Mouse (Mus musculus) lung, embryonic 14.5 days (tissue): Measurements from ENCODE around the gene Nphp1. TPM values are rescaled to one million over a fixed set of nuclear protein-coding genes. Genes with fewer than 3 reads are reported as not detected.

ENCODE experiments used
- ATAC-seq: fragments of 200-750 bp; cut with Nextera tagmentation; 2 replicates; pipeline ENCODE4 v1.8.0; 2017; ENCODE audit warnings: mild to moderate bottlenecking, moderate TSS enrichment, moderate library complexity; ENCODE audit not compliant: insufficient read depth
- DNase-seq: peaks from one replicate; pipeline ENCODE4 v3.0.0-alpha.2; 2015
- H3K27ac ChIP-seq: fragments of 300-500 bp; sonication (generic); 2 replicates; pipeline ENCODE4 v1.5.1; 2014; ENCODE audit warnings: low read depth, mild to moderate bottlenecking, moderate library complexity
- H3K27me3 ChIP-seq: fragments of 300-500 bp; sonication (generic); 2 replicates; pipeline ENCODE4 v1.6.1; 2014; ENCODE audit warnings: low read length, control low read depth; ENCODE audit not compliant: insufficient read depth
- H3K36me3 ChIP-seq: fragments of 300-500 bp; sonication (generic); 2 replicates; pipeline ENCODE4 v1.6.1; 2014; ENCODE audit warnings: control low read depth; ENCODE audit not compliant: insufficient read depth
- H3K4me1 ChIP-seq: fragments of 300-500 bp; sonication (generic); 2 replicates; pipeline ENCODE4 v1.6.1; 2014; ENCODE audit warnings: antibody characterized with exemption, control low read depth; ENCODE audit not compliant: insufficient read depth
- H3K4me2 ChIP-seq: fragments of 300-500 bp; sonication (generic); 2 replicates; pipeline ENCODE4 v1.6.1; 2014; ENCODE audit warnings: mild to moderate bottlenecking
- H3K4me3 ChIP-seq: fragments of 300-500 bp; sonication (generic); 2 replicates; pipeline ENCODE4 v1.5.1; 2014; ENCODE audit warnings: low read depth, low read length
- H3K9ac ChIP-seq: fragments of 300-500 bp; sonication (generic); 2 replicates; pipeline ENCODE4 v1.6.1; 2014
- H3K9me3 ChIP-seq: fragments of 300-500 bp; sonication (generic); 2 replicates; pipeline ENCODE4 v1.6.1; 2016; ENCODE audit warnings: low read depth, low read length, control low read depth
- CTCF ChIP-seq: IDR thresholded peaks from 2 replicates; pipeline ENCODE4 v1.5.1; 2016; ENCODE audit warnings: antibody characterized with exemption, low read depth
- WGBS: fragments of 180-500 bp; shearing (Covaris S2); extraction: QIAGEN DNeasy Blood & Tissue Kit; methylation state at CpG from one replicate; pipeline ENCODE4 v1.1.7; 2014; 5-methylcytosine and 5-hydroxymethylcytosine counted together
- polyA plus RNA-seq: library from polyadenylated mRNA; unstranded; fragments of >200 nt; fragmentation: Nextera tagmentation; extraction: Ambion mirVana; gene quantifications from 2 replicates; pipeline ENCODE4 v1.2.1, GENCODE M21; 2014

Gene Nphp1
- polyA plus RNA-seq, 1 experiment from 2014 or later = 31.1 TPM

- no peak for DNase-seq
- ATAC-seq = no peak
These were observed 40.4 kb downstream of the Nphp1 start for GRCm38 (mm10) chr2:127748316-127748715.

DNA sequence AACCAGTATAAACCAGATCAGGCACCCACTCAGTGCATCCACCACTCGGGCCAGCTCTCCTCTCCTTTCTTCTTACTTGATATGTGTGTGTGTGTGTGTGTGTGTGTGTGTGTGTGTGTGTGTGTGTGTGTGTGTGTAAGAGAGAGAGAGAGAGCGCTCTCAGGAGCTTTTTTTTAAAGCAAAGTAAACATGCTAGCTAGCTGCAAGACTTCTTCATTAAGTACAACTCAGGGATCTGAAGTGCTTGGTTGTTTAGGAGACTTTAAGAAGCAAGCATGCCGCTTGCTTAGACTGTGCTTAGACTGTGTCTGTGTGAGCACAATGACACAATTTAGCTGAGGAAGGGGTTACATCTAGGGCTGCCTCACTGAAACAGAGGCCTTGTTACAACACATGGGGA is 46.1 kb downstream of the Nphp1 start:
- Histone ChIP-seq H3K4me1 (no peaks in the 10 kb centered on the region), H3K27ac (0 out of 2 replicates have a peak overlapping the region, but pooled peaks have one; percentile 18), H3K4me3 (no peak overlapping the region), H3K9me3 (no peaks in the 10 kb centered on the region), H3K9ac (no peak overlapping the region), H3K36me3 (peaks cover 5% of the 10 kb centered on the region; the same call in 1 of the 2 replicates), H3K27me3 (no peaks in the 10 kb centered on the region), H3K4me2 (no peak overlapping the region)
- ATAC-seq (no peak), DNase-seq (no peak)
- WGBS = 57% methylated on average over 3 of the region's 3 CpGs
- no peak for TF ChIP-seq CTCF

More at GRCm38 (mm10) chr2:127748316-127748715, 40.4 kb downstream of the Nphp1 start:
- no peaks in the 10 kb centered on the region for H3K9me3 ChIP-seq
- WGBS = 63% methylated on average over 7 of the region's 7 CpGs
- no peaks in the 10 kb centered on the region for H3K36me3 ChIP-seq
- no peaks in the 10 kb centered on the region for H3K27me3 ChIP-seq
- TF ChIP-seq CTCF = no peak
- H3K4me2 ChIP-seq = no peak overlapping the region
- no peak overlapping the region for H3K9ac ChIP-seq
- no peaks in the 10 kb centered on the region for H3K4me1 ChIP-seq
- H3K4me3 ChIP-seq = no peak overlapping the region
- no peak overlapping the region for H3K27ac ChIP-seq

- no peak for TF ChIP-seq CTCF
- no peak overlapping the region for H3K27ac ChIP-seq
- no peak overlapping the region for H3K9ac ChIP-seq
- no peak overlapping the region for H3K4me3 ChIP-seq
- no peaks in the 10 kb centered on the region for H3K4me1 ChIP-seq
- DNase-seq (no peak), ATAC-seq (no peak)
- H3K4me2 ChIP-seq = no peak overlapping the region
- H3K9me3 ChIP-seq = no peaks in the 10 kb centered on the region
- H3K36me3 ChIP-seq = peaks cover 5% of the 10 kb centered on the region; the same call in 1 of the 2 replicates
- H3K27me3 ChIP-seq = no peaks in the 10 kb centered on the region
- WGBS = 79% methylated on average over 9 of the region's 9 CpGs
These were observed 47.8 kb downstream of the Nphp1 start for GRCm38 (mm10) chr2:127740756-127741519.

GRCm38 (mm10) chr2:127737885-127738284 is 50.8 kb downstream of the Nphp1 start:
- Histone ChIP-seq H3K36me3 (peaks cover 4% of the 10 kb centered on the region; the same call in 1 of the 2 replicates), H3K27me3 (no peaks in the 10 kb centered on the region), H3K9ac (no peak overlapping the region), H3K4me2 (no peak overlapping the region), H3K9me3 (no peaks in the 10 kb centered on the region), H3K27ac (no peak overlapping the region), H3K4me3 (no peak overlapping the region), H3K4me1 (no peaks in the 10 kb centered on the region)
- WGBS = 81% methylated on average over 3 of the region's 3 CpGs
- TF ChIP-seq CTCF = no peak
- ATAC-seq = no peak
- DNase-seq = no peak

GRCm38 (mm10) chr2:127736631-127737209 is 52.0 kb downstream of the Nphp1 start:
- TF ChIP-seq CTCF = no peak
- Histone ChIP-seq H3K9me3 (no peaks in the 10 kb centered on the region), H3K4me3 (no peak overlapping the region), H3K27ac (no peak overlapping the region), H3K36me3 (peaks cover under 1% of the 10 kb centered on the region; the same call in 1 of the 2 replicates), H3K4me2 (no peak overlapping the region), H3K4me1 (no peaks in the 10 kb centered on the region), H3K9ac (no peak overlapping the region), H3K27me3 (no peaks in the 10 kb centered on the region)
- DNase-seq (no peak), ATAC-seq (no peak)
- 61% methylated on average over 6 of the region's 6 CpGs for WGBS

- H3K27me3 ChIP-seq = no peaks in the 10 kb centered on the region
- no peak overlapping the region for H3K4me2 ChIP-seq
- no peaks in the 10 kb centered on the region for H3K9me3 ChIP-seq
- no peaks in the 10 kb centered on the region for H3K4me1 ChIP-seq
- no peak for DNase-seq
- H3K36me3 ChIP-seq = no peaks in the 10 kb centered on the region
- no peak overlapping the region for H3K9ac ChIP-seq
- no peak for ATAC-seq
- H3K4me3 ChIP-seq = no peak overlapping the region
- TF ChIP-seq CTCF = no peak
- 69% methylated on average over 9 of the region's 9 CpGs for WGBS
- H3K27ac ChIP-seq = no peak overlapping the region
These were observed 53.1 kb downstream of the Nphp1 start for GRCm38 (mm10) chr2:127735512-127736145.

- Histone ChIP-seq H3K27me3 (no peaks in the 10 kb centered on the region), H3K9me3 (no peaks in the 10 kb centered on the region), H3K36me3 (no peaks in the 10 kb centered on the region), H3K9ac (no peak overlapping the region), H3K4me1 (no peaks in the 10 kb centered on the region), H3K4me3 (no peak overlapping the region), H3K4me2 (no peak overlapping the region), H3K27ac (no peak overlapping the region)
- DNase-seq = no peak
- 69% methylated on average over 5 of the region's 5 CpGs for WGBS
- no peak for ATAC-seq
- TF ChIP-seq CTCF = no peak
These were observed 53.8 kb downstream of the Nphp1 start for GRCm38 (mm10) chr2:127734889-127735288.
